Mouse (Mus musculus) bone marrow macrophage, adult 2 months (primary cell): ENCODE data around the gene Gm45521.

ENCODE experiments used
- CTCF ChIP-seq: IDR thresholded peaks from 2 replicates; pipeline ENCODE4 v1.5.1; 2012; ENCODE audit warnings: low read depth, mild to moderate bottlenecking, low read length, moderate library complexity
- POLR2A ChIP-seq: IDR thresholded peaks from 2 replicates; pipeline ENCODE4 v1.6.1; 2012; ENCODE audit warnings: mild to moderate bottlenecking, low read depth, low read length, borderline replicate concordance

- TF ChIP-seq CTCF (no peak), POLR2A (no peak)
Measured at GRCm38 (mm10) chr14:7999030-7999429, 41.9 kb downstream of the Gm45521 start.
